Mouse (Mus musculus) right cerebral cortex, postnatal 10 days (tissue): ENCODE measurements at regions not wholly inside any gene's neighbourhood (a gene's known extent, or its start where the extent isn't known, plus 50 kb on each side); places are given as distances from the start of the nearest gene placed in this dataset.

Experiments used
- DNase-seq, 2 experiments: peaks; one replicate each; pipeline ENCODE4 v3.0.0; 2021; ENCODE audit warnings: low spot score in 2 of 2

DNA sequence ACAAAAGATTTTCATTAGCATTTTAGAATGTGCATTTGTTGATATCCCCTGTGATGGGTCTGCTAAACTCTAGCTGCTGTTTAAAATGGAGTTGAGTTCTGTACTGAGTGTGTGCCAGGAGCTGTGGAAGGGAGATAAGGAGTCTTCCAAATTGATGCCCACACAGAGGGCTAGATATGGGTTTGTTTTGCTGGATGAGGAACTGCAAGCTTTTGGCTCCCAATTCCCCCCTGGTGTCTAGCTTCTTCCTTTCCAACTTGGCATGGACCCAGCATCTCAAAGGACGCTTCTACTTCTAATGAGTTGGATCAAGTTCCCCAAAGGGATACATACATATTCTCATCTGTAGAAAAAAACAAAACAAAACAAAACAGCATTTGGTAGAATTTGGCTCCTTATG is 577.0 kb upstream of the Large1 start:
- peak; percentile 35 to 38 for DNase-seq

DNA sequence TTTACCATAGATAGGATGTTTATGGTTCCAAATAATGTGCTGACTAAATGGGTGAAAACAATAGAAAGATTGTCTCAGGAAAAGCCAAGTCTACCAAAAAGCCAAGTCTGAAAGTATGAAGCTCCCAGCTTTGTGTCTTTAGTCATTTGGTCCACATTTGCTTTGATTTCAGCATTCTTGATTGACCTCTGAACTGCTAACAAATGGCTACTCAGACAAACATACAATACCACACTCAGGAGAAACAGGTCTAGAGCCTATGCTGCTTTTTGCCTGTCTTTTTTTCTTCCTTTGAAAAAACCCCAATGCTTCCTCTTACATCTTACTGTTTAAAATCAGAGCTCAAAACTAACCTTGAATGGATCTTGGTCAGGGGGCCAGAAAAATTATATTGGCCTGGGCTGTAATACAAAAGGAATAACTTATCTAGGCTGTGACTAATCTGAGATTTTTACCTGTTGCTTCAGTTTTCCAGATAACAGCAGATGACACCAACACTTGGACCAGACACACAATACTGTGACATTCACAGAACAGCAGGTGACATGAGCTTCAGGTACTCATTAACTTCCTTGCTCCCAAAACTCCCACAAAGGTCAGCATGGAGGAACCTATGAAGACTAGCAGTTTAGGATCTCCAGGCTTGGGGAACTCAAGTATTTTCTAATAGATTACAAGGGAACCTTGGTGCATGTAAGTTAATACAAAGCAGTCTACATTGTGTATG is 572.3 kb upstream of the Large1 start:
- no peak for DNase-seq

DNA sequence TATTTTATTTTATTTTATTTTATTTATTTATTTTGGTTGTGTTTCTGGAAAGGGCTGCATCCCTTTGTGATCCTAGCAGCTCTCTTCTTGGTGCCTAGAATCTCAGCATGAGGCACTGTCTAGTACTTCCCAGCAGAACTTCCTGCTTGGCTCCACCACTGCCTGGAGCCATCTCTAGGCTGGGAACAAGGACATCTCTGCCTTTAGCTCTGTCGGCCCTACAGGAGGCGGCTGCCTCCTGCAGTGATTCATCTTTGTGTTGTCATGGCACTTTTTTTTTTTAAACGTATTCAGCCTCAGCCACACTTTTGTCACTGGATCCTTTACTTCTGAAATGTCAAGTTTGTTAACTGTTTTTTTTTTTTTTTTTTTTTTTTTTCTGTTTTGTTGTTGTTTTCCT is 569.8 kb upstream of the Large1 start:
- peak; percentile 18 to 26 for DNase-seq

DNA sequence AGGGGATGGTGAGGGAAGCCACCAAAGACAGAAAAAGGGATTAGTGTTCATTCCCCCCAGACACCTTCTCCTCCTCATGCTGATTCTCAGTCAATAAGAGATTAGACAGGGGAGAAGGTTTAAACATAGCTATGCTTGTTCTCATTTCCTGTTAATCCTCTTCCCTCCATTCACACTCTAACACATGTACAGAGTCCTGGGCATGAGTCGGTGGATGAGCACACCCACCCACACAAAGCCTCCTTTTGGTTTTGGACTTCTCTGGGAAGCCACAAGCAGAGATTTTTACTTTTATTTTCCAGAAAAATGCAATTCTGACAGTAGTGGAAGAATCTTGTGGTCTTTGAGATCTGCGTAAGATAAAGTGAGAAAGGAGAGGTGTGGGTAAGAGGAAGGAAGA is 567.8 kb upstream of the Large1 start:
- DNase-seq = no peak

DNA sequence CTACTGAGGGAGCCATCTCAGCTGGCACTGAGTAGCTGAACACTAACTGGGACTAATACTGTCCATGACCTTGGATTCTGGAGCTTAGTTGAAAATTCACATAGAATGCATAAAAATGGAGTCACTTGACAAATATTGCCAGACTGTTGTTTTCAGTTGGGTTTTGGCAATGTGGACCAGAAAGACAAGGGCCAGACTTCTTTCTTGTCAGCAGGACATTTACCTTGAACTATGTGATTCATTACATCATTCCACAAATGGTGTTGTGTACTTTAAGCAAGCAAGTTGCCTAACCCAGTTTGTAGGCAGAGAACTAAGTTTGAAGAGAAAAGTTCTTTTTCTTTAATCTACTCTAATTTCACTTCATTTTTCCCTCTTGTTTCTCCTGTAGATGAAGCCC is 567.2 kb upstream of the Large1 start:
- no peak for DNase-seq

DNA sequence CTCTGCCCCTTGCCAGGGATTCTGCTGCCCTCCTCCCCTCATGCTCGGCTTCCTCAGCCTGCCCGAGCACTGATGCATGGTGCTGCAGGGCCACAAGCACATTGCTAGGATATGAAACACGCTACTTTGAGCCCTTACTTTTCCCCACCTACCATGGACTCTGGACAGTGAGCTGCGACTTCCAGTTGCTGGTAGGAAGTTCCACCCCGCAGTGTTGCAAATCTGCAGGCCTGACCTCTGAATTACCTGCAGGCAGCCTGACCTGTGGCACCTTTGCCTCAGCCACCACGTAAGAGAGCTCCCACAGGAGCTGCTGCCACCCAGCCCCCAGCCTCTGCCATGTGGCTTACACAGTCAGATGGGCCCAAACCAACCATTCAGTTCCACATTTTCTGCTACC is 551.7 kb upstream of the Large1 start:
- DNase-seq = no peak

DNA sequence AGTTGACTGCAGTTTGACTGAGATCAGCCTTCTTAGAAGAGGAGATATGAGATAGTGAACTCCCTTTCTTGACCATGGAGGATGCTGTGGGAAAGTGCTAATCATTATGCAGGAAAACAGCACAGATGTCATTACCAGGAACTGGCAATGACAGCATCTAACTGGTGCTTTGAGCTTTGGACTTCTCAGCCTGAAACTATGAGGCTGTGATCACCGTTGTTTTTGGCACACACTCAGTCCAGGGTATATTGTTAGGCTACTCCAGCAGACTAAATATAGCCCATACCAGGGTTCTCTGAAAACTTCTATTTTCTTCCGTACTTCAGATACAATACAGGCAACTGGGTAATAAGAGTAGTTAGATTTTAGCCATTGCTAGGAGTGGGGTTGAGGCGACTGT is 550.5 kb upstream of the Large1 start:
- DNase-seq = no peak

DNA sequence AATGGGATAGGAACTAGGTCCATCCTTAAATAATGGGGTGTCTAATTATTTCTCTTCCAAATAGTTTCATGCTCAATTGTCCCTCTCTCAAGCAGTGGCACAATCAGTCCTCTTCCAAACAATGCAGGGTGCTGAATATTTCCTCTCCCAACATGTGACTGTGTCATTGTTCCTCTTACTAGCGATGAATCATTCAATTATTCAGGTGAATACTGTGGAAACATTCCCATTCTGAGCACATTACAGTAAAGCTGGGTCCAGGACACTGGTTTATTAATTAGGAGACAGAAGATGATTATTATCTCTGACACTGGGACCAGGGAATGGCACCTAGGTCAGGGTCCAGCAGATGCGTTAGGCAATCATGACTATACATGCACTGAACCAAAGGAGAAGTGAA is 532.6 kb upstream of the Large1 start:
- DNase-seq = no peak

DNA sequence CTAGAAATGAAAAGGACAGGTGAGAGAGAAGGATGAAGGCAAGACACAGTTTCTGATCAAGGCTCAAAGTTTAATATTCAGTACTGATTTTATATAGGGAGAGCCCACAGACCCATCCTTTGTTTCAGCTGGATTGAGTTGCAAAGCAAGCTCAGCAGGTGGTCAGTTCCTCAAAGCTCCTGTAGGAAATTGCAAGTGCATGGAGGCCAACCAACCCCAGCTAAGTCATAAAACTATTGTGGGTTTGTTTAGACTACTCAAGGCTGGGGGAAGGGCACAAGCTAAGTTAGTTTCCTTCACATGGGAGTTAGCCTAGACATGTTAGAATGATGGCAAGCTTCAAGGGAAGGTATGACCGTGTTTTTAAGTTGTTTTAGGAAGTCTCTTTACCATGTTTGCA is 528.3 kb upstream of the Large1 start:
- DNase-seq = no peak
